Mouse (Mus musculus) left cerebral cortex, postnatal 4 days (tissue): ENCODE data around the gene Tnpo3. TPM values are rescaled to one million over a fixed set of nuclear protein-coding genes. Genes with fewer than 3 reads are reported as not detected.

Source experiments
- DNase-seq: peaks from one replicate; pipeline ENCODE4 v3.0.0-alpha.2; 2022
- intact Hi-C: fragments of 180-260 bp; cut with DNase I; formaldehyde crosslinking; loops from one replicate; pipeline ENCODE4 v1.15.1; 2025
- total RNA-seq, 2 experiments: library from RNA; stranded (reverse); gene quantifications; 2 replicates each; pipeline ENCODE4 v1.2.3; 2021

Gene Tnpo3
- total RNA-seq = 10 to 100 TPM; 92.3 to 97.2 TPM

GRCm38 (mm10) chr6:29609111-29610019, at the start of gene Tnpo3:
Gene Tnpo3 (minus strand): TSS chr6:29609887.
- intact Hi-C loops = no loop called here
- DNase-seq = peak; percentile 93

- intact Hi-C loops = no loop called here
- DNase-seq = no peak
Observed at GRCm38 (mm10) chr6:29658626-29659475, 49.2 kb upstream of the Tnpo3 start.

- intact Hi-C loops = no loop called here
- DNase-seq = no peak
Observed at GRCm38 (mm10) chr6:29653271-29653670, 43.6 kb upstream of the Tnpo3 start.

- no peak for DNase-seq
- intact Hi-C loops = no loop called here
Observed at GRCm38 (mm10) chr6:29650170-29650549, 40.5 kb upstream of the Tnpo3 start.

GRCm38 (mm10) chr6:29649494-29650169, 39.9 kb upstream of the Tnpo3 start:
- intact Hi-C loops = no loop called here
- DNase-seq = peak; percentile 86

- intact Hi-C loops = no loop called here
- DNase-seq = no peak
Observed at GRCm38 (mm10) chr6:29641816-29642215, 32.1 kb upstream of the Tnpo3 start.

- intact Hi-C loops = no loop called here
- DNase-seq = no peak
Observed at GRCm38 (mm10) chr6:29639580-29640419, 30.1 kb upstream of the Tnpo3 start.

- no peak for DNase-seq
- intact Hi-C loops = no loop called here
Observed at GRCm38 (mm10) chr6:29638844-29639460, 29.3 kb upstream of the Tnpo3 start.

- intact Hi-C loops = no loop called here
- DNase-seq = no peak
Observed at GRCm38 (mm10) chr6:29637397-29638373, 28.0 kb upstream of the Tnpo3 start.

GRCm38 (mm10) chr6:29636322-29637092, 26.8 kb upstream of the Tnpo3 start:
- intact Hi-C loops = no loop called here
- DNase-seq = no peak

GRCm38 (mm10) chr6:29634537-29634936, 24.9 kb upstream of the Tnpo3 start:
- no peak for DNase-seq
- intact Hi-C loops = no loop called here

GRCm38 (mm10) chr6:29632552-29633292, 23.0 kb upstream of the Tnpo3 start:
- intact Hi-C loops = no loop called here
- DNase-seq = no peak

GRCm38 (mm10) chr6:29631751-29632551, 22.3 kb upstream of the Tnpo3 start:
- DNase-seq = no peak
- intact Hi-C loops = no loop called here

- DNase-seq = no peak
- intact Hi-C loops = no loop called here
Observed at GRCm38 (mm10) chr6:29630216-29630615, 20.5 kb upstream of the Tnpo3 start.

- intact Hi-C loops = no loop called here
- DNase-seq = no peak
Observed at GRCm38 (mm10) chr6:29627756-29628155, 18.1 kb upstream of the Tnpo3 start.

- no peak for DNase-seq
- intact Hi-C loops = no loop called here
Observed at GRCm38 (mm10) chr6:29623857-29624256, 14.2 kb upstream of the Tnpo3 start.
